Mouse (Mus musculus) myocyte (in vitro differentiated cells): ENCODE data around the gene Ube2f.
A peak's percentile ranks its signal among the peaks of the same experiment; 100 is the strongest.

Experiments
- MYOD1 ChIP-seq, 3 experiments: IDR thresholded peaks; one replicate each; pipeline ENCODE4 v1.6.1; 2011; ENCODE audit warnings: control low read depth in 2 of 3, low read depth in 2 of 3, mild to moderate bottlenecking in 2 of 3, moderate library complexity in 1 of 3; ENCODE audit not compliant: insufficient read length in 2 of 3, control insufficient read depth in 1 of 3
- MYOG ChIP-seq, 3 experiments: IDR thresholded peaks; one replicate each; pipeline ENCODE4 v1.6.1; 2011; ENCODE audit warnings: control low read depth in 2 of 3, low read depth in 2 of 3, mild to moderate bottlenecking in 2 of 3; ENCODE audit not compliant: insufficient read length in 2 of 3, control insufficient read depth in 1 of 3, insufficient read depth in 1 of 3
- POLR2A ChIP-seq: IDR thresholded peaks from one replicate; pipeline ENCODE4 v1.6.1; 2011; ENCODE audit warnings: low read depth, mild to moderate bottlenecking, control low read depth, moderate library complexity; ENCODE audit not compliant: insufficient read length
- POLR2AphosphoS2 ChIP-seq: IDR thresholded peaks from one replicate; pipeline ENCODE4 v1.6.1; 2011; ENCODE audit warnings: low read depth, control low read depth; ENCODE audit not compliant: insufficient read length
- TCF12 ChIP-seq: IDR thresholded peaks from one replicate; pipeline ENCODE4 v1.6.1; 2011; ENCODE audit warnings: mild to moderate bottlenecking, control low read depth; ENCODE audit not compliant: poor library complexity, insufficient read depth, severe bottlenecking
- USF1 ChIP-seq: IDR thresholded peaks from one replicate; pipeline ENCODE4 v1.6.1; 2011; ENCODE audit warnings: low read depth, mild to moderate bottlenecking, control low read depth, moderate library complexity

- TF ChIP-seq POLR2A, result no peak
- TF ChIP-seq TCF12, result no peak
- no peak for TF ChIP-seq POLR2AphosphoS2
- TF ChIP-seq USF1, result no peak
- peak in 2 of 3 experiments; percentile 33 to 57 for TF ChIP-seq MYOD1 (IDR thresholded peaks at IDR 0.05; ENCODE audit: control insufficient read depth in 1 of 3, insufficient read length in 2 of 3, low read depth in 2 of 3)
- TF ChIP-seq MYOG (IDR thresholded peaks at IDR 0.05; ENCODE audit: control insufficient read depth in 1 of 3, insufficient read depth in 1 of 3, insufficient read length in 2 of 3, low read depth in 2 of 3), result no peak
Observed at GRCm38 (mm10) chr1:91231896-91232295, 18.2 kb upstream of the Ube2f start.
